Mouse (Mus musculus) spleen, embryonic (tissue): ENCODE results near the gene Nlrc3.
"Not testable (repeated sequence)": the region's sequence is repeated elsewhere in the genome, so short reads cannot be mapped to it uniquely, and the experiment has no call there.

Experiments used
- CTCF ChIA-PET: fragments of 350-600 bp; sonication (Branson Sonifier 250); formaldehyde crosslinking; loops from one replicate; lab custom pipeline; 2022; lab: Charles Lee

The Nlrc3 gene

DNA sequence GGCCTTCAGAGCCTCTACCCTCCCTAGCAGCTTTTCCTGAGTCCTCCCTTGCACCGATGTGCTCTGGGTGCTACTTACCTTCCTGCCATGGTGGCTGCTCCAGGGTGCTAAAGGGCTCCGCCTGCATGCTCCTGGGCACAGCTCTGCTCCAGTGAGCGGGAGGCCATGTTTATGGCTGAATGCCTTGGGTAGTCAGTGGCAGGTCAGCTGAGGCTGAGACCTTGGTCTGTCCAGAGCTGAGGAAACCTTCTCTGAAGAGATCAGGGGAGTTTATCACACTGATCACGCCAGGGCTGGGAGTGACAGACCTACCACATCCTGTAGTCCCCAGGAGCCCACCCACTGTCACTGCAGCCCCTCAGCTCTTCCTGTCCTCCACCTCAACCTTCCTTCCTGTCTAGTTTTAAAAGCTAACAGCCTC, at the start of gene Nlrc3:
Nlrc3 (minus strand) TSS at position 382 of the 421 bp plus-strand sequence.
- CTCF ChIA-PET = no interaction called here

- CTCF ChIA-PET = interaction anchor here (0.6 kb wide), 1 partner anchor 554 kb away, joined by 3 read pairs; no protein-coding TSS in a partner anchor
Measured at GRCm38 (mm10) chr16:4022719-4023118, 46.3 kb upstream of the Nlrc3 start.

DNA sequence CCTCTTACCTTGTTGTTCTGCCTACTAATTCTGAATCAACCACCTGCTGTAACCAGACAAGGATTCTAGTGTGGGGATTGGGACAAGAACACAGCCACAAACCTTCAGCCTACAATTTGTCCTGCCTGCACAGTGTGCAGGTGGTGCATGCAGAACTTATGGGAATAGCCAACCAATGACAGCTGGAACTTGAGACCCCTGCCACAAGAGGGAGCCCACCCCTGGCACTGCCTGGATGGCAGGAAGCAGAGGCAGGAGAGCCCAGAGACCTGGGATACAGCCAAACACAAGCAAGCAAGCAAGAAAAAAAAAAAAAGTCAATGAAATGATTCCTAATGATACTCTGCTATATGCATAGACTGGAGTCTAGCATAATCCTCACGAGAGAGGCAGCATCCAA, 44.8 kb upstream of the Nlrc3 start:
- CTCF ChIA-PET = no interaction called here

GRCm38 (mm10) chr16:4017466-4017865, 41.0 kb upstream of the Nlrc3 start:
- CTCF ChIA-PET = not testable (repeated sequence)

DNA sequence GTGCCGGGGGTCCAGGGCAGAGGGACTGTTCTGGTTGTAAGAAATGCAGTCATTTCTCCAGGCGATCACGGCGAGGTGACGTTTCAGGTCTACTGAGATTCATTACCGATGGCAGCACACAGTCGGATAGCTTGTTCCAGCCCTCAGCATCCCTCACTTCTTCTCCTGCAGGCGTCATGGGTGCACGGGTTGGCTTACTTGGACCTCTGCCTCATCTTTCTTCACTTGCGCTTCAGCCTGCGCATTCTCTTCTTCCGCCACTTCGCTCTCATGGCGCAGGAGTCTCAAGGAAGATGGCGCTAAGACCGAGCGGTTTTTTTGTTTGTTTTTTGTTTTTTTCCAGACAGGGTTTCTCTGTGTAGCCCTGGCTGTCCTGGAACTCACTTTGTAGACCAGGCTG, 40.4 kb upstream of the Nlrc3 start:
- CTCF ChIA-PET = interaction anchor here (0.8 kb wide), 1 partner anchor 10 kb away, joined by 3 read pairs; no protein-coding TSS in a partner anchor

DNA sequence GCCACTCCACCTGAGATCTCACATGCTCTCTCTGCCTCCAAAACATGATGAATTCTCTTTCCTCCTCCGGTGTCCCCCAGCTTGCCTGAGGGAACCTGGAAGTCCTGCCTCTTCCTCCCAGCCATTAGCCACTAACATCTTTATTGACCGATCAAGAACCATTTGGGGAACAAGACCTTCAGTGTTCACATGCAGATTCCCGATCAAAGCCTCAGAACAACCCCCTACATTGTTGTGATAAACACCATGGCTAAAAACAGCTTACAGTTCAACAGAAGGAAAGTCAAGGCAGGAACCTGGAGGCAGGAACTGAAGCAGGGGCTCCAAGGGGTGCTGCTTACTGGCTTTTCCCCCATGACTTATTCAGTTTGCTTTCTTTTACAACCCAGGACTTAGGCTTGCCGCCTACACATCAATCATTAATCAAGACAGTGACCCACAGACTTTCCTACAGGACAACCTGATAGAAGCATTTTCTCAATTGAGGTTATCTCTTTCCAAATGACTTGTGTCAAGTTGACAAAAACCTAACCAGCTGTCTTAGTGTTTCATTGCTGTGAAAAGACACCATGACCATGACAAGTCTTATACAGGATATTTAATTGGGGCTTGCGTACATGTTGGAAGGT, 37.7 kb upstream of the Nlrc3 start:
- CTCF ChIA-PET = no interaction called here

GRCm38 (mm10) chr16:4012882-4013570, 36.6 kb upstream of the Nlrc3 start:
- CTCF ChIA-PET = no interaction called here

GRCm38 (mm10) chr16:4003489-4004398, 27.3 kb upstream of the Nlrc3 start, which contains the start of gene Slx4:
TSS of gene Slx4 (minus strand) at chr16:4003770.
- CTCF ChIA-PET = no interaction called here

GRCm38 (mm10) chr16:3988410-3988809, 12.0 kb upstream of the Nlrc3 start:
- CTCF ChIA-PET = no interaction called here

- CTCF ChIA-PET = no interaction called here
Measured at GRCm38 (mm10) chr16:3983146-3983700, 6.8 kb upstream of the Nlrc3 start.

DNA sequence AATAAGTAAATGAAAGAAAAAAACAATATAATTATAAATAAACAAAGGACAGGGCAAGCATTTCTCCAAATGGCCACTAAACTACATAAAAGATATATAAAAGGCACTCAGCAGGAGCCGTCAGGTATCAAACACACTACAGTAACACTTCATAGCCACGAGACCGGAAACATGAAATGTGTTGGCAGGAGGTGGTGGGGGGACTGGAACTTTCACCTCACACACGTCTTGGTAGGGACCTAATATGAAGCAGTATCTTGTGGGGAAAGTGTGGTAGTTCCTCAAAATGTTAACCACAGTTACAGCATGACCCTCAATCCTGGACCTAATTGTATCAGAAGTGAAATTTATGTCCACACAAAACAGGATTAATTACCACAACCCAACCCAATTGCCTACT, 5.7 kb upstream of the Nlrc3 start:
- CTCF ChIA-PET = no interaction called here

DNA sequence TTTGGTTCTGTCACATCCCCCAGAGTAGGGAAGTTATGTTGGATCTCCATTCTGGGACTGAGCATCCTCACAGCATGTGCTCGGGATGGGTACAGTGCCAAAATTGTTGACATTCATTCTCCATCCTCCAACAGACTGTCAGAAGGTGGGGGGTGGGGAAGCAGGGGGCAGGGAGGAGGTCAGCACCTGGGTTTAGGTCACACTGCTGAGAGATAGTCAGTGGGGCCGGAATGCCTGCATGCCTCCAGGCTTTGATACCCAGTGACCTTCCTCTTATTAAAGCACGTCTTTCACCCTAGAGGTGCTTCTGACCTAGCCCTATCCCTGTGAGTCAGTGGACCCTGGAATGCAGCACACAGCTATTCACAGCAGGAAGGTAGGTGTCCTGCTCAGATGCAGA, 280 bp upstream of the Nlrc3 start:
- CTCF ChIA-PET = no interaction called here

DNA sequence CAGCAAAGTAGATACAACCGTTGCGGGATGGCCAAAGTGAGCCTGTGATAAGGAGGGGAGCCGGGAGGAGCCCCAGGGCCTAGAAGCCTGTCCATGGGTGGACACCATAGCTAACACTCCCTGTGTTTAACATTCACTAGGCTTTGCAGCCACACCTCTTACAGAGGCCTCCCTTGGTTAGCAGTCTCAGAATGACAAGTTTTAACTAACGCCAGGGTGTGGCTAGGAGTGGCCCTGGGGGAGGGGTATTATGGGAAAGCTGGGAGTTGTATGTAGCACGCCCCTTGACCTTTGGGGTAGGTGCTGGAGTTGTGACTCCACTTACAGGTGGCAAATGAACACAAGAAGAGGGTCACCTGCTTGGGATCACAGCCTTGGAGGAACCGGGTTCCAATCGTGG, 774 bp downstream of the Nlrc3 start:
- CTCF ChIA-PET = no interaction called here

DNA sequence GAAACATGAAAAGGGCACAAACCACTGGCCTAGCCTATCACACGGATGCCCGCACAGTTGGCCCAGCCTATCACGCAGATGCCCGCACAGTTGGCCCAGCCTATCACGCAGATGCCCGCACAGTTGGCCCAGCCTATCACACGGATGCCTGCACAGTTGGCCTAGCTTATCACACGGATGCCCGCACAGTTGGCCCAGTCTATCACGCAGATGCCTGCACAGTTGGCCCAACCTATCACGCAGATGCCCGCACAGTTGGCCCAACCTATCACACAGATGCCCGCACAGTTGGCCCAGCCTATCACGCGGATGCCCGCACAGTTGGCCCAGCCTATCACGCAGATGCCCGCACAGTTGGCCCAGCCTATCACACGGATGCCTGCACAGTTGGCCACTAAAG, 2.0 kb downstream of the Nlrc3 start:
- CTCF ChIA-PET = not testable (repeated sequence)

DNA sequence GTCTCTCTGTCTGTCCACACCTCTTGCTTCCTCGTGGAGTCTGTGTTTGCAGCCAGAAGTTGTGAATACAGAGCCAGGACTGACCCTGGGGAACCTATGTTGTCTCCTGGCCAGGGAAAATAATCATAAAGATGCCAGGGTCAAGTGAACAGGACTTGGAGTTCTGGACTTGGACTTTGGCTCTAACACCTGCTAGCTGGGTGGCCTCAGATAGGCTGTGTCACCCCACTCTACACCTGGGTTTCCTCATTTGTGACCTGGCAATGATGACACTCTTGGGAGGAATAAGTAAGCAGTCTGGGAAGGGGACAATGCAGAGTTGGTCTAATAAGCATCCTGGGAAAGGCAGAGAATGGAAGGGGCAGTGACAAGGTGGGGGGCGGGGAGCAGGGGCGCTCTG, 10.9 kb downstream of the Nlrc3 start:
- CTCF ChIA-PET = no interaction called here

DNA sequence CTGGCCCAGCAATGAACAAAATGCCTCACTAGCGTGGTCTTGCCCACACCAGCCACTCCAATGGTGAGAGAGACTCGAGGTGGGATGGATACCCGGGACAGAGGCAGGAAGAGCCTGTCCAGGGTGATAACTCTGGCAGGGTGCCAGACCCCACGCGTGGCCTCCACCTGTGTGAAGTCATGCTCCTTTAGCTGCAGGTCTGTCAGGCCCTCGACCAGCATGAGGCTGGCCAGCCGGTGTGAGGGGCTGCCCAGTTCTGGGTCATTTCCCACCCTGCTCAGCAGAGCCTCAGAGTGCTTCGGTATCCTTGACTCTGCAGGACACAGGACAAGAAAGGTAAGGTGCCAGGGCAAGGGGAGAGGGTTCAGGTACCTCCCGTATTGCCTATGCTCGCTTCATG, 11.4 kb downstream of the Nlrc3 start:
- CTCF ChIA-PET = no interaction called here

DNA sequence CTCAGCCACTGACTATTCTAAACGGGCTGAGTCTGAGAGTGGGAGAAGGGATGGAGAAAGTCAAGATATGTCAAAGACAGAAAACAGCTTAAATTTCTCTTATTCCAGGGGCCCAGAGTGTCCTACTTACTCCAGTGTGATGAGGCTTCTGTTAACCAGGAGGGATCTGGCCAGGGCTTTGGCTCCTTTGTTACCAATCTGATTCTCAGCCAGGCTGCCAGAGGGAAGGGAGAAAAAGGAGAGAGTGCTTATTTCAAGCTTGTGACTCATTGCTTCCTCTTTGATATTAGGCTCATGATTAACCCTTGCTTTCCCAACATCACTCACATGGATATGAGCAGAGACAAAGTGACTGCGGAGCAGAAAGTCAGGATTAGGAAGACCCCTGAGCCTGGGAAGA, 17.2 kb downstream of the Nlrc3 start:
- CTCF ChIA-PET = no interaction called here

DNA sequence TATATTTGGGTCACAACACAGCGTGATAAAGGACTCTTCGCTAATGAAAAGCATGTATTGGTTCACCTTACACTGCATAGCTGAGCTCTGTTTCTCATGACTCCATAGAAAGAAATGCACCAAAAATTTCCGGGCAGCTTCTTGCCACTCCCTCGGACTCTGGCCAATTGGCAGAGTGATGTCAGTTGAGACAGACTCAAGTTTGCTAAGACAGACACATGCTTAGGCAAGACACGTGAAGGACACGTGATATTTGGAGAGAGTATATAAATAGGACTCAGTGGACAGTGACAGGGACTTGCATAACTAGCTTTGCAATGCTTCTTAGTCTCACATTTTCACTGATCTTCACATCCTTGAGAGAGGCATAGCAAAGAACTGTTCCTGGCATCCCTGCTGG, 20.1 kb downstream of the Nlrc3 start:
- CTCF ChIA-PET = no interaction called here

DNA sequence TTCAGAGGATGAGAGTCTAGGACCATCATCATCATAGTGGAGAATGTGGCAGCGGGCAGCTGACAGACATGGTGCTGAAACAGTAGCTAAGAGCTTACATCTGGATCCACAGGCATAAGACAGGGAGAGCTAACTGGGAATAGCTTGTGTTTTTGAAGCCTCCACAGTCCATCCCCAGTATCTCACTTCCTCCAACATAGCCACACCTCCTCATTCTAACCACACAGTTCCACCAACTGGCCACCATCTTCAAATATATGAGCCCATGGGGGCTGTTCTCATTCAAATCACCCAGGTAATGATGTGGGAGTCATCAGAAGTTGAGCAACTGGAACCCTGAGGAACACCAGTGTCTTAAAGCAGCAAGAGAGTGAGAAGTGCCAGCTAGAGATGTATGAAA, 25.3 kb downstream of the Nlrc3 start:
- CTCF ChIA-PET = no interaction called here

DNA sequence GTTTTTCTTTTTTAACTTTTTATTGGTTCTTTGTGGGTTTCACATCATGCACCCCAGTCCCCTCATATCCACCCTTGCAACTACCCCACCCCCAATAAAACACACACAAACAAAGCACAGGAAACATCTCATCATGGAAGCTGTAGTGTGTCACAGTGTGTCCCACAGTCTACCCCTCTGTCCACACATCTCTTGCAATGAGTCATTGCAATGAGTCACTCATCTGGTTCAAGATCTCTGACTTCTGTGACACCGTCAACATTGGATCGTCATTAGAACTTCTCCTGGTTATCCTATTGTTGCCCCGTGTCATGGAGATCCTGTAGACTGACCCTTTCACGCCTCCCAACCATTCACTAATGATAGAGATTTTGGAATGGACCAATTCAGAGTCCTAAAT, 41.7 kb downstream of the Nlrc3 start:
- CTCF ChIA-PET = no interaction called here

GRCm38 (mm10) chr16:3934091-3934490, 42.3 kb downstream of the Nlrc3 start:
- CTCF ChIA-PET = no interaction called here

DNA sequence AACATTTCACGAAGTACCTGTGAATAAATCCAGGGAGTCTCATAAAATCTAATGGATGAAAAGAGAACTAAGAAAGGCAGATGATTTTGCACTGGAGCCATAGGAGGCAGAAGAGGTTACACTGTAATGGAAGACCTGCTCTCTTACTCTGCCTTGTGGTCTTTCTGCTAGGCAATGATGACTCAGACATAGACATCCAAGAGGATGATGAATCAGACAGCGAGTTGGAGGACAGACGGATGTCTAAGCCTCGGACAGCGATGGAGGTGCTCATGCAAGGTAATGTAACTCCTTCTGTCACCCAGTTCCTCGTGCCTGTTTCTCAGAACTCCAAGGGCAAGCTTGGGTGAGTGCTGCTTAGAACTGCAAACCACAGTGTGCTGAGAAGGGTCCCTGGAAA, 42.9 kb downstream of the Nlrc3 start:
- CTCF ChIA-PET = no interaction called here
